Mouse (Mus musculus) kidney, adult 8-10 months (tissue): ENCODE data around the gene Spsb3.

ENCODE experiments used
- DNase-seq, 2 experiments: peaks; one replicate each; pipeline ENCODE4 v3.0.0; 2022

Spsb3 gene

DNA sequence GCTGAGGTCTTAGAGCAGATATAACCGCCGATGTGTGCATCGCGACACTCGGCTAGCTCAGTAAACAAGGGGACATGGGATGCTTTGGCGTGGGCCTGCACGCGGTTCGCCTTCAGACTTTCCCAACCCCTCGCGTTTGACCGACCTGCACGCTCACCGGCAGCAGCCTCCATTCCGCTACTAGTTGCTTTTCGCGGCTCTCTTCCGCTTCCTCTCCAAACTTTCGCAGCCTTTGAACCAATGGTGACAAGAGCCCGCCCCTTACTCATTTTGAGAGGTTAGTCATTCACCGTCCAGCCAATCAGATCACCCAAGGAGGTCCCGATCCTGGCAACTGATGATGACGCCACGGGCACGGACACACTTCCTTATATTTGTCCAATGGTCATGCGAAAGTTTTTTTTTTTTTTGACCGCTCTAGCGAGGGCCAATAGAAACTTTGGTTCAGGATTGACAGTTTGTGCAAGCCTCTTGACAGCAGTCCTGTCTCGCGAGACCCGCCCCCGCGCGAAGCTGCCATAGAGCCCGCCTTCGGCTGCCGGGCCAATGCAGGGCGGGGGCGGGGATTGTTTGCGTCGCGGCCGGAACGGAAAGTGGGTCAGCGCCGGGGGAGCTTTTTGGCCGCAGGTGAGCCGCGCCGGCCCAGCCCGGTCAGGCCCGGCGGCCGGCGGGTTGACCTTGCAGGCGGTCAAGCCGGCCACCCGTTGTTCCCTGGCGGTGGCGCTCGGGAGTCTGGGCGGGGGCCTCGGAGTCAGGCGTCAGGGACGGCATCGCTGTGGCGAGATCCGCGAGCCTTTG, at the start of gene Spsb3, which contains the start of gene Nubp2:
Gene Spsb3, plus strand, starts transcription at position 510 of the 798 bp plus-strand sequence.
Gene Nubp2, minus strand, starts transcription at position 216 of the 798 bp plus-strand sequence.
- DNase-seq = peak; percentile 99

DNA sequence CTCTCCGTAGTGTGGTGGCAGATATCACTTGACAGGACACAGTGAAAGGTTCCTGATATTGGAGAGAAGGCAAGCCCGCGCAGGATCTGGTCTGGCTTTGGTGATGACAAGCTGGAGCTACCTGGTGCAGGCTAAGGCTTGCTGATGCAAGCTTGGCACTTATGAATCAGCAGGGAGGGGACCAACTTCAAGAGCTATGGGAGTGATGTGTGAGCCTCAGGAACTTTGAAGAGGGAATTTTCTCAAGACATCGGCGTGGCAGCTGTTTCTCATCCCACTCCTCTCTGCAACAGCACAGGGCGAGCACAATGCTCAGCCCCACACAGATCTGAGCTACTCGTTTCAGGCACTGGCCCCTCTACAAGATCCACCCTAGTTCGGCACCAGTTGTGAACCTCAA, 46.6 kb upstream of the Spsb3 start, which contains the start of gene Hagh:
Gene Hagh, plus strand, starts transcription at position 302 of the 400 bp plus-strand sequence.
- no peak for DNase-seq

DNA sequence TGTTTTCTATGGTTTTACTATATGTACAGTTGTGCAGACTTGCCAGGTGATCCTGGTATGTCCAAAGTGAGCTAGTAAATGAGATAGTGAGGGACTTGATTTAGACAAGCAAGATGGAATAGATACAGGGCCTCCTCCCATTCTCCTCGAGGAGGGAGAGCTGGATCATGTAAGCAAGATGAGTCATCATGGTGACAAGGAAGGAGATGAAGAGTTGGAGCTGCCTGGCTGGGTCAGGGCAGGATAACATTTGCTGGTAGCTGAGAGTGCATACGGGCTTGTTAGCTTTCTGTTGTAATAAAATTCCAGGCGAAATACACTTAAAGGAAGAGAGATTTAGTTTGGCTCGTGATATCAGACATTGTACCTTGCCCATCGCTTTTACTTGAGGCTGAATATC, 46.1 kb upstream of the Spsb3 start:
- DNase-seq = no peak

GRCm38 (mm10) chr17:24841133-24841532, 45.3 kb upstream of the Spsb3 start:
- peak; percentile 71 to 74 for DNase-seq

DNA sequence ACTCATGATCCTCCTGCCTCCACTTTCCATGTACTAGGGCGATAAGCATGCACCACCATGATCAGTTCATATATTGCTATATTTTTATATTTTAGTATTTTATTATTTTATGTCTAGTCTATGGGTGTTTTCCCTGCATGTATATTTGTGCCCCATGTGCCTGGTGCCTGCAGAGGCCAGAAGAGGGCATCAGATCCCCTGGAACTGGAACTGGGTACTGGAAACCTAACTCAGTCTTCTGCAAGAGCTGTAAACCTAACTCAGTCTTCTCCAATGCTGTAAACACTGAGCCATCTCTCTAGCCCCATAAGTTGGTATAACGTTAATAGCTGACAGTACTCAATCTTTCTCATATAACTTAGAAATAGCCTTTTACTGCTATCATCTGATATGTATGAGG, 43.8 kb upstream of the Spsb3 start:
- DNase-seq = peak in 1 of 2 experiments; percentile 60

- no peak for DNase-seq
These were observed 41.9 kb upstream of the Spsb3 start for GRCm38 (mm10) chr17:24844525-24844924.

- DNase-seq = peak; percentile 83 to 86
These were observed 39.1 kb upstream of the Spsb3 start for GRCm38 (mm10) chr17:24847386-24847785.

- peak; percentile 67 to 79 for DNase-seq
These were observed 37.8 kb upstream of the Spsb3 start for GRCm38 (mm10) chr17:24848600-24849031.

GRCm38 (mm10) chr17:24849733-24850064, 36.7 kb upstream of the Spsb3 start:
- no peak for DNase-seq

DNA sequence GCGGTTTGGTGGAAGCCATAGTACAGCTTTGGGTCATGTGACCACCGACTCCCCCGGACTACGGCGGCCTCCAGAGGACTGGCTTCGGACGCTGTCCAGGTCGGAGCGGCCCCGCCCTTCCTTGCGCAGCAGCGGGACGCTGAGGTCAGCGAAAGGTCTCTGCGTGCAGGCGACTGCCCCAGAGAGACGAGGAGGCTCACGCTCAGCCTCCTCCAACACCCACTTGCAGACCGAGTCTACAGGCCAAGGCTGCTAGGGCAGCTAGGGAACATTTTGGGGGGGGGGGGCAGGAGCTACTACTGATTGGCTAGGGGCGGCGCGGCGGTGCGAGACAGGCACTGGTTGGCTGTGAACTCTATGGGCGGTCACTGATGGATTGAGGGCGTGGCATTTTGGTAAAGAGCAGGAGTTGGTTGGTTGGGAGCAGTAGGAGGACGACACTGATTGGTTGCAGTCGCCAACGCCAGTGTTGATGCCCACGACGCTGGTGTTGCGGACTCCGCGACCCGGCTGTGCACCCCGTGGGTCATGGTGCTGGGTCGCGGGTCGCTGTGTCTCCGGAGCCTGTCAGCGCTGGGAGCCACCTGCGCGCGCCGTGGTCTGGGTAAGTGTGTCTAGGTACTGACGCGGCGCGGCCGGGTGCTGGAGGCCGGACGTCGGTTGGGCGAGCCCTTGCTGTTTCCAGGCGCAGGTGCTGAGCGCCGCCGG, 36.2 kb upstream of the Spsb3 start, which contains the start of gene Fahd1:
Gene Fahd1, minus strand, starts transcription at position 300 of the 708 bp plus-strand sequence.
- peak; percentile 98 to 99 for DNase-seq

DNA sequence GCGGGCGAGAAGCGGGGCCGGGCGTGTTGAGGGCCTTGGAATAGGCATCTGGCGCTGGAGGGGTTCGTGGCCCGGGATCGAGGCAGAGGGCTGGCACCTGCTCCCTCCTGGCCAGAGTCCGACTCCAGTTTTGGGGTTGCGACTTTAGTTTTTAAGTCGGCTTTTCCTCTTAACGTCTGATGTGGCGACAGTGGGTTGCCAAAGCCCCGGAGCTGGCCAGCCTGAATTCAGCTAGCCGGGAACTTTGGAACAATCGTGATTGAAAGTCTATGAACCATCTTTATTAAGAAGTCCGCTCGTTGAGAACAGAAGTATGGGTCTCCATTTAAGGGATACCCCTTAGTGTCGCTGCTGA, 35.7 kb upstream of the Spsb3 start:
- no peak for DNase-seq

- DNase-seq = no peak
These were observed 34.9 kb upstream of the Spsb3 start for GRCm38 (mm10) chr17:24851381-24852125.

DNA sequence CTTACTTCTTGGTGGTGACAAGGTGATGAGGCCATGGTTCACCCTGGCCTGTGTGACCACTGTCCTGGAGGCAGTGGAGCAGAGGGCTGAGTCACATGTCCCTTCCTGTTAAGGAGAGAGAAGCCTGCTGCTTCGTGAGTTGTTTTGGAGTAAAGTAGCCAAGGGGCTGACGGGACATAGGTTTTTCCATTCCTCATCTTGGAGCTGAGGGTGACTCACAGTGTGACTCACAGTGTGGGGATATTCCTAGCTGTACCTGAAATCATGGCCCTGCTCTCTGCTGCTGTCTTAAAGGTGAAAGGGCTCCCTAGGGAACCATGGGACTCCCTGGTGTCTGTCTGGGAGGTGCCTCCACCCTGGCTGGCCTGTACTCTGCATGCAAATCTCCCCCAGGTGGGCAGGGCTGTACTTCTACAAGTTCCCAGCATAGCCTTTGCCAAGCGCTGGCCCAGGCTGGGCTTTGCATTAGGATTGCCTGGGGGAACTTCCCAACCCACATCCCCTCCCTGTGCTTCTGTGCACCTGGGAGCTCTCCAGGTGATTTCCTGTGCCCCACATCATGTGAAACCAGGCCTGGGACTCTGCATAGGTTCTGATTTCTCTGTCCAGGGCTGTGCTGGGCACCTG, 30.5 kb upstream of the Spsb3 start:
- DNase-seq = no peak

GRCm38 (mm10) chr17:24856589-24856988, 29.9 kb upstream of the Spsb3 start:
- DNase-seq = no peak

- peak; percentile 91 to 92 for DNase-seq
These were observed 28.5 kb upstream of the Spsb3 start for GRCm38 (mm10) chr17:24857831-24858470.

DNA sequence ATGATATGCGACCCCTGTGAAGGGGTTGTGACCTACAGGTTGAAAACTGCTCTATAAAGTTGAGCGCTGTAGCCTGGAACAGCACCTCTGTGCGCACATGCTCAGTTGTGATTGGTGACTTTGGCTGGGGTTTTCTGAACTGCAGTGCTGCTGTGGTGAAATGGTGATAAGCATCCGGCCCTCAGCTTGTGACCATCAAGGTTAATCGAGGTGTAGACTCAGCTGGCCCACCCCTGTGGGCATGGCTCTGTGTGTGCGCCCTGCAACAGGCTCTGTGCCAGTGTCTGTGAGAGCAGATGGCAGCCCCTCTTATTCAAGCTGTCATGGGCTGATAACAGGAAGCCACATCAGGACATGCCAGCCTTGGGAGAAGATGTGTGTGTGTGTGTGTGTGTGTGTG, 27.5 kb upstream of the Spsb3 start:
- DNase-seq = no peak

- DNase-seq = no peak
These were observed 26.4 kb upstream of the Spsb3 start for GRCm38 (mm10) chr17:24860076-24860475.

- no peak for DNase-seq
These were observed 24.7 kb upstream of the Spsb3 start for GRCm38 (mm10) chr17:24861785-24862184.

- no peak for DNase-seq
These were observed 20.7 kb upstream of the Spsb3 start, which contains the start of gene Igfals for GRCm38 (mm10) chr17:24865776-24866175. Gene Igfals, plus strand, starts transcription at chr17:24865997.

GRCm38 (mm10) chr17:24867914-24868313, 18.5 kb upstream of the Spsb3 start:
- DNase-seq = no peak

DNA sequence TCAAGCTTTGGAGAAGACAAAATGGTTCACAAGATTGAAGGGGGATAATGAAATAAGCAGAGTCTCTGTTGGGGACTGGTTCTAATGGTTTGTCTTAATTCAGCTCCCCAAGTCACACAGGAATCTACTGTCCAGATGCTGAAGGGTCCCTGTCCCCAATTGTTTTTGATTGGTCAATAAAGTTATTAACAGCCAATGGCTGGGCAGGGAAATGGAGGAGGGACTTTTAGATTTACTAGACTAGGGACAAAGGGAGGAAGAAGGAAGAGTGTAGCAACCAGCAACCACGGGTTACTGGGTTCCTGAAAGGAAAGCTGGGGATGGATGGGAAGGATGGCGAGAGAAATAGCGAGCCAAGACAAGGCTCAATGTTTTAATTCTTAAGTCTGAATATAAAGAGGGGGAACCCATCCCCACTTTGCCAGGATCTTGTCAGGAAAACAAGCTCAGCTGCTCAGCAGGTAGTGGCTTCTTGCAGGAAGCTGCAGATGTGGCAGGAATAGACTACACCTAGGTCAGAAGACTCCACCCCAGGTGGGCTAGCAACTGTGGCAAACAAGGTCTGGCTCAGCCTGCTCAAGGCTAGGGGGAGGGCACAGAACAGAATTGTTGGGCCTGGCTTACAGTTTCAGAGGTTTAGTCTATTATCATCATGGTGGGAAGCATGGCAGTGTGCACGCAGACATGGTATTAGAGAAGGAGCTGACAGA, 12.6 kb upstream of the Spsb3 start:
- no peak for DNase-seq

DNA sequence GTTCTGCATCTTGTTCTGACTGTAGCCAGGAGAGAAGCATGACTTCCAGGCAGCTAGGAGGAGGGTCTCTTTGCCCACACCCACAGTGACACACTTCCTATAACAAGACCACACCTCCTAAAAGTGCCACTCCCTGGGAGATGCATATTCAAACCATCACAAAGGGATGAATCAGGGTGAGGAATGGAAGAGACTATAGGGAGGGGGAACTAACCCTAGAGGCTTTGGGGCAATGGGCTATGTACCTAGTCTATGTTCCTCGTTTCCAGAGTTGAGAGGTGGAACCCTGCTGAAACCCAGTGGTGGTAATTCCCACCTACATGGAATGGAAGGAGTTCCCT, 12.1 kb upstream of the Spsb3 start:
- no peak for DNase-seq
